Mouse (Mus musculus) MN1 (cell line): Measurements from ENCODE around the gene Gm8897.
"Not testable (repeated sequence)": the region's sequence is repeated elsewhere in the genome, so short reads cannot be mapped to it uniquely, and the experiment has no call there.

Experiments
- DNase-seq: peaks from one replicate; pipeline ENCODE4 v3.0.0-alpha.2; 2016; ENCODE audit warnings: low spot score

Gene Gm8897

DNA sequence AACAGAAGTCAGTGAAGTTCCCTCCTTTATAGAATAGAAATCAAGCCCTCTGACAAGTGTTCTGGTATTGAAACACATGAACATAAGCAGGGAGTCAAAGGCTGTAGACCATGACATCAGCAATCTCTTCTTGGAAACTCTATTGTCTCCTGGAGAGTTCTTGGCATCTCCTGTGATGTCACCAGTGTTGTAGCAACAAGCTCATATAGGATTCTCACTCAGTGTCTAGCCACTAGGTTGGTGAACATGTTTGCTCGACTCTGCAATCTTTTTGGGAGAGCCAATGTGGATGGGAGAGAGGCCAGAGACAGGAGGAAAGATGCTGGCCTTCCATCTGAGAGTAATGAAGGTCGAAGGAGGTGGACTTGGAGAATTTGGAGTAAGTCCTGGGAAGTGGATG lies at the start of gene Gm8897:
Gm8897 (plus strand) TSS at position 301 of the 400 bp plus-strand sequence.
- not testable (repeated sequence) for DNase-seq

DNA sequence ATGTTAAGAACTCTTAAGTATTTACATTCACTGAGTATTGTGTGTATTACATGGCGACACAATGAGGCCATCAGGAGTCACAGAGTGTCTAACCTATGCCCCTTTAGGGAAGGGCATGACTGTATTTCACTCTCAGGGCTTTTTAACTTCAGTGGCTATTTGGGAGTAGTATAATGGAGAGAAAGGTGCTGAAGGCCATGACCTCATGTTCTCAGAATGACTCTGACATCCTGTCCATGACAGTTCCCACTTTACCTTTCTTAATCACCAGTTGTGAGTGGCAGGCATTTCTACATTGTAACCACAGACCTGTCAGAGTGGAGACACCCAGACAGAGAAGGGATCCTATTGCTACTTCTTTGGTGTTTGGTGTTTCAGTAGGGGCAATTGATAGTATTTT lies 473 bp downstream of the Gm8897 start:
- DNase-seq, result not testable (repeated sequence)
